In the genomic region with DNA sequence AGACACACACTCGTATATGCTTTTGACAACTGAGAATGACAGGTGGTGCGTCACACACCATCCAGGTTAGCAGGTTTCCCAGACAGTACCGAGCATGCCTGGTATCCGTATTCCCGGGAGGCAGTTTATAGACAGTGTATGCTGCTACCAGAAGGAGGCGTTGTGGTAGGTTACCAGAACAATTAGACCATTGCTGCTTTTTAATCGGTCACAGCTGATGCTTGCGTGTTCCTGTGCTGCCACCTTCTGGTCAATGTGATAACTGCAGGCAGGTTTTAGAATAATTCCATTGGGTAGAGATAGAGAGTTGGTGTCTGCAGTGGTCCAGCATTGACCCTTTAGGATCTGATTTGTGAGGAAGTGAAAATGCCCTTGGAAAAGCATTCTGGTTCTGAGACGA, we compare ENCODE assay signal across 9 mouse cellular contexts. TPM values are rescaled to one million over a fixed set of nuclear protein-coding genes. Genes with fewer than 3 reads are reported as not detected.
DNase-seq lines count a peak whose midpoint lies in the region; ATAC-seq lines count a peak whose summit lies in the region.
"Had no signal": no experiment of that assay in that cellular context is flagged by ENCODE, and none has a peak within 500 bp of the region (broad histone marks: within the 10 kb centered on the region; RNA-seq: fewer than 3 reads in every experiment).

No protein-coding gene starts in this region.

- peak; percentile 91 for DNase-seq in NIH3T3 (ENCODE audit: low read depth)
- peak; percentile 83 for DNase-seq in c-Kit-positive CD71-negative TER-119-negative erythroid progenitor cells, embryonic 14.5 days (ENCODE audit: low read depth)
- DNase-seq in forebrain, embryonic 11.5 days (ENCODE audit: low spot score): peak; percentile 89
- peak; percentile 89 for DNase-seq in heart, postnatal 4 days
- DNase-seq in layer of hippocampus, postnatal 14 days (ENCODE audit: low spot score in 2 of 2): peak; percentile 92 to 94
- DNase-seq in lung, postnatal 4 days: peak; percentile 41 to 83
- peak; percentile 90 to 93 for DNase-seq in right cerebral cortex, postnatal 10 days (ENCODE audit: low spot score in 2 of 2)
- DNase-seq in yolk sac, embryonic 10.5 days (ENCODE audit: low spot score): peak; percentile 45

- no peaks in the 10 kb centered on the region for H3K4me1 ChIP-seq in forebrain, embryonic 11.5 days (replicated peaks; ENCODE audit: control insufficient read depth, insufficient read depth, low read length)

- no peaks in the 10 kb centered on the region for H3K36me3 ChIP-seq in forebrain, embryonic 11.5 days (ENCODE audit: control insufficient read depth, insufficient read depth, low read length)

- no peak overlapping the region for H3K4me3 ChIP-seq in forebrain, embryonic 11.5 days (ENCODE audit: low read depth, low read length)

- 10% methylated on average over 9 of the region's 9 CpGs for WGBS in forebrain, embryonic 11.5 days

- H3K27ac ChIP-seq in forebrain, embryonic 11.5 days (ENCODE audit: low read depth, low read length): no peak overlapping the region

- no peaks in the 10 kb centered on the region for H3K9me3 ChIP-seq in forebrain, embryonic 11.5 days (ENCODE audit: control insufficient read depth, low read length)

- H3K9ac ChIP-seq in forebrain, embryonic 11.5 days (ENCODE audit: low read length): no peak overlapping the region

- H3K4me2 ChIP-seq in forebrain, embryonic 11.5 days (ENCODE audit: low read depth, low read length, severe bottlenecking): 0 out of 2 replicates have a peak overlapping the region, but pooled peaks have one; percentile 8

- peaks cover 2% of the 10 kb centered on the region; the same call in 1 of the 2 replicates for H3K27me3 ChIP-seq in forebrain, embryonic 11.5 days (ENCODE audit: control insufficient read depth, insufficient read depth, low read length)

- ATAC-seq in forebrain, embryonic 11.5 days (replicated peaks; ENCODE audit: low FRiP score): peak; percentile 71

RNA-seq across cellular contexts. Expression of a gene that starts 9.7 kb away (rescaled TPM):
- not detected in 2 replicates for polyA plus RNA-seq in forebrain, embryonic 11.5 days (2014; fragmentation: Nextera tagmentation; extraction: Ambion mirVana)
- not detected for total RNA-seq in heart, postnatal 4 days (2021)
- total RNA-seq in layer of hippocampus, postnatal 14 days (2021): not detected
- polyA plus RNA-seq: stomach, embryonic 14.5 days had no signal

RNA-seq across cellular contexts. Expression of a gene that starts 35.4 kb away (rescaled TPM):
- 33.0 and 43.1 TPM in 2 replicates for polyA plus RNA-seq in forebrain, embryonic 11.5 days (2014; fragmentation: Nextera tagmentation; extraction: Ambion mirVana)
- 1 to 10 TPM; 7.1 to 8.1 TPM for total RNA-seq in heart, postnatal 4 days (2021)
- 100 to 1,000 TPM; 323 to 343 TPM for total RNA-seq in layer of hippocampus, postnatal 14 days (2021)

Comparison
In these comparisons a context has a peak if more than half of its experiments do, and no peak if none do; other contexts are left out.
1. RNA of a gene that starts 35.4 kb away (total RNA-seq): 323 to 343 TPM in layer of hippocampus, postnatal 14 days; 7.1 to 8.1 TPM in heart, postnatal 4 days; every median in the first group is over 10 times any median in the second.
2. Peak in every context shown above with its lines, with median percentiles within 50 percentile points of each other: DNase-seq.